ENCODE assay signal across 9 mouse cellular contexts in the genomic region with DNA sequence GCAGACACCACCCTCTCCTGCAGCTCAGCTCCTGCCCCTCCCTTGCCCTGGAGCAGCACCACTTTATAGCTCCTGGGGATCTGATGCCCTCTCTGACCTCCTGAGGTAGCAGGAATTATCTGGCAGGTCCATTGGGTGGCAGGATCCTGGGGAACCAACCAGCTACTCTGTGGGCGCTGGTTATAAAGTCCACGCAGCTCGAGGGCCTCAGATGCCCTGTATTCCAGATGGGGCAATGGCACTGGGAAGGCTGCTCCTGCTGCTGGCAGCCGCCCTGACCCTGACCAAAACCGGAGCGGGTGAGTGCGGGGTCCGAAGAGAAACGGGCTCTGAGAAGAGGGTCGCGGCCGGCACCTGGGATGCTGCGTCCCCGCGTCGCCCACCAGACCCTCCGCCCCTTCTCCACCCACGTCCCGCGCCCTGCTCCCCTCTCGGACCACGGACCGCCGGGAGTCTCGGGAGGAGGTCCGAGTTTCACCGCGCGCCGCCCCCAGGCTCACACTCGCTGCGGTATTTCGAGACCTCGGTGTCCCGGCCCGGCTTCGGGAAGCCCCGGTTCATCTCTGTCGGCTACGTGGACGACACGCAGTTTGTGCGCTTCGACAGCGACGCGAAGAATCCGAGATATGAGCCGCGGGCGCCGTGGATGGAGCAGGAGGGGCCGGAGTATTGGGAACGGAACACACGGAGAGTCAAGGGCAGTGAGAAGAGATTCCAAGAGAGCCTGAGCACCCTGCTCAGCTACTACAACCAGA. TPM values are rescaled to one million over a fixed set of nuclear protein-coding genes. Genes with fewer than 3 reads are reported as not detected.
DNase-seq lines count a peak whose midpoint lies in the region; ATAC-seq lines count a peak whose summit lies in the region.
"Had no signal": no experiment of that assay in that cellular context is flagged by ENCODE, and none has a peak within 500 bp of the region (broad histone marks: within the 10 kb centered on the region; RNA-seq: fewer than 3 reads in every experiment).

A gene (plus strand): TSS at position 79 of the 755 bp plus-strand sequence.

- no peaks in the 10 kb centered on the region for H3K36me3 ChIP-seq in lung, embryonic 16.5 days (ENCODE audit: control insufficient read depth, insufficient read depth, low read length)
- H3K36me3 ChIP-seq in embryonic facial prominence, embryonic 14.5 days (ENCODE audit: control insufficient read depth, insufficient read depth, low read length): no peaks in the 10 kb centered on the region
- H3K36me3 ChIP-seq in limb, embryonic 11.5 days (ENCODE audit: control insufficient read depth, insufficient read depth, low read length): no peaks in the 10 kb centered on the region
- H3K36me3 ChIP-seq in neural tube, embryonic 15.5 days: no peaks in the 10 kb centered on the region

- H3K4me1 ChIP-seq in lung, embryonic 16.5 days (replicated peaks; ENCODE audit: control insufficient read depth, insufficient read depth, low read length): no peaks in the 10 kb centered on the region
- H3K4me1 ChIP-seq in embryonic facial prominence, embryonic 14.5 days (ENCODE audit: control insufficient read depth, insufficient read depth, low read length): no peaks in the 10 kb centered on the region
- H3K4me1 ChIP-seq in limb, embryonic 11.5 days (ENCODE audit: control insufficient read depth, insufficient read depth, low read length): no peaks in the 10 kb centered on the region
- H3K4me1 ChIP-seq in neural tube, embryonic 15.5 days: peaks cover 9% of the 10 kb centered on the region

- H3K27ac ChIP-seq in lung, embryonic 16.5 days (ENCODE audit: low read length): no peak within 1 kb of the TSS
- H3K27ac ChIP-seq in embryonic facial prominence, embryonic 14.5 days (replicated peaks; ENCODE audit: low read depth, low read length): no peak within 1 kb of the TSS
- H3K27ac ChIP-seq in limb, embryonic 11.5 days (replicated peaks; ENCODE audit: low read depth, low read length): no peak within 1 kb of the TSS
- H3K27ac ChIP-seq in neural tube, embryonic 15.5 days (replicated peaks): no peak within 1 kb of the TSS

- H3K9me3 ChIP-seq in lung, embryonic 16.5 days (ENCODE audit: control insufficient read depth, low read length): no peaks in the 10 kb centered on the region
- no peaks in the 10 kb centered on the region for H3K9me3 ChIP-seq in embryonic facial prominence, embryonic 14.5 days (ENCODE audit: control insufficient read depth, low read length)
- H3K9me3 ChIP-seq in limb, embryonic 11.5 days (ENCODE audit: control insufficient read depth, low read length): no peaks in the 10 kb centered on the region
- H3K9me3 ChIP-seq in neural tube, embryonic 15.5 days (replicated peaks): no peaks in the 10 kb centered on the region

- H3K4me2 ChIP-seq in lung, embryonic 16.5 days (ENCODE audit: low read depth, low read length): peak within 1 kb of the TSS; percentile 73
- peak within 1 kb of the TSS; percentile 49 for H3K4me2 ChIP-seq in embryonic facial prominence, embryonic 14.5 days (ENCODE audit: low read depth, low read length)
- peak within 1 kb of the TSS; percentile 41 for H3K4me2 ChIP-seq in limb, embryonic 11.5 days (ENCODE audit: low read depth, severe bottlenecking)
- peak within 1 kb of the TSS; percentile 73 for H3K4me2 ChIP-seq in neural tube, embryonic 15.5 days

- H3K27me3 ChIP-seq in lung, embryonic 16.5 days (ENCODE audit: control insufficient read depth, insufficient read depth, low read depth, low read length): peaks cover 16% of the 10 kb centered on the region
- H3K27me3 ChIP-seq in embryonic facial prominence, embryonic 14.5 days (replicated peaks; ENCODE audit: control insufficient read depth, insufficient read depth, low read length): peaks cover 52% of the 10 kb centered on the region
- H3K27me3 ChIP-seq in limb, embryonic 11.5 days (ENCODE audit: control insufficient read depth, insufficient read depth, low read length): peaks cover 25% of the 10 kb centered on the region
- peaks cover 47% of the 10 kb centered on the region for H3K27me3 ChIP-seq in neural tube, embryonic 15.5 days (replicated peaks)

- H3K9ac ChIP-seq in lung, embryonic 16.5 days (ENCODE audit: low read length): peak within 1 kb of the TSS; percentile 39; the same call in 1 of the 2 replicates
- peak within 1 kb of the TSS; percentile 47; the same call in 1 of the 2 replicates for H3K9ac ChIP-seq in embryonic facial prominence, embryonic 14.5 days (ENCODE audit: low read depth, low read length)
- H3K9ac ChIP-seq in limb, embryonic 11.5 days (ENCODE audit: low read length): no peak within 1 kb of the TSS
- peak within 1 kb of the TSS; percentile 38; the same call in 1 of the 2 replicates for H3K9ac ChIP-seq in neural tube, embryonic 15.5 days (replicated peaks)

- 1% methylated on average over 55 of the region's 55 CpGs for WGBS in lung, embryonic 16.5 days
- 3% methylated on average over 42 of the region's 55 CpGs for WGBS in embryonic facial prominence, embryonic 14.5 days
- under 1% methylated on average over 55 of the region's 55 CpGs for WGBS in limb, embryonic 11.5 days
- under 1% methylated on average over 54 of the region's 55 CpGs for WGBS in neural tube, embryonic 15.5 days

- DNase-seq in lung, postnatal 10 days: no peak
- no peak for DNase-seq in embryonic facial prominence, embryonic 14.5 days (ENCODE audit: low spot score)
- peak; percentile 32 for DNase-seq in limb, embryonic 11.5 days (ENCODE audit: low spot score)
- no peak for DNase-seq in B cell, adult 2 months
- no peak for DNase-seq in layer of hippocampus, adult 11-12 months (ENCODE audit: low spot score)
- no peak for DNase-seq in layer of hippocampus, adult 9-10 months (ENCODE audit: low spot score)
- DNase-seq: adrenal gland, adult 2 months had no signal

- ATAC-seq in lung, embryonic 16.5 days (ENCODE audit: low read depth): no peak
- no peak for ATAC-seq in embryonic facial prominence, embryonic 14.5 days (ENCODE audit: low read depth)
- no peak for ATAC-seq in limb, embryonic 11.5 days (ENCODE audit: insufficient number of reproducible peaks, low FRiP score, low TSS enrichment, low read depth)
- ATAC-seq in neural tube, embryonic 15.5 days (ENCODE audit: low FRiP score): no peak

- H3K4me3 ChIP-seq in lung, embryonic 16.5 days (ENCODE audit: low read length): peak within 1 kb of the TSS; percentile 49
- peak within 1 kb of the TSS; percentile 33 for H3K4me3 ChIP-seq in embryonic facial prominence, embryonic 14.5 days (ENCODE audit: low read depth, low read length)
- H3K4me3 ChIP-seq in limb, embryonic 11.5 days (ENCODE audit: low read depth, low read length): peak within 1 kb of the TSS; percentile 27
- peak within 1 kb of the TSS; percentile 39 for H3K4me3 ChIP-seq in neural tube, embryonic 15.5 days (replicated peaks)

RNA-seq across cellular contexts. Expression of the gene that starts here (rescaled TPM):
- polyA plus RNA-seq in lung, embryonic 16.5 days (2015; fragmentation: Nextera tagmentation; extraction: Ambion mirVana): 0.24 and 0.38 TPM in 2 replicates
- 0.25 TPM in 1 of 2 replicates, not detected in the other for polyA plus RNA-seq in embryonic facial prominence, embryonic 14.5 days (2014; fragmentation: Nextera tagmentation; extraction: Ambion mirVana)
- polyA plus RNA-seq in limb, embryonic 11.5 days (2014; fragmentation: Nextera tagmentation; extraction: Ambion mirVana): not detected in 2 replicates
- polyA plus RNA-seq in neural tube, embryonic 15.5 days (2015; fragmentation: Nextera tagmentation; extraction: Ambion mirVana): 0.09 and 0.14 TPM in 2 replicates

Comparison
In these comparisons a context has a peak if more than half of its experiments do, and no peak if none do; other contexts are left out.
1. Peak in DNase-seq, H3K4me3 ChIP-seq and H3K4me2 ChIP-seq in limb, embryonic 11.5 days; RNA of the gene not detected or under 1 TPM.